Mouse (Mus musculus) forebrain, embryonic 11.5 days (tissue): ENCODE measurements around the gene Gramd4. TPM values are rescaled to one million over a fixed set of nuclear protein-coding genes. Genes with fewer than 3 reads are reported as not detected.

Experiments
- ATAC-seq: fragments of 200-750 bp; cut with Nextera tagmentation; replicated peaks from 2 replicates; pipeline ENCODE4 v1.8.0; 2017; ENCODE audit warnings: moderate TSS enrichment; ENCODE audit not compliant: low FRiP score
- DNase-seq: peaks from one replicate; pipeline ENCODE4 v3.0.0-alpha.2; 2017; ENCODE audit warnings: low spot score
- H3K27ac ChIP-seq: fragments of 300-500 bp; sonication (generic); 2 replicates; pipeline ENCODE4 v1.5.1; 2014; ENCODE audit warnings: low read depth, low read length
- H3K27me3 ChIP-seq: fragments of 300-500 bp; sonication (generic); 2 replicates; pipeline ENCODE4 v1.6.1; 2014; ENCODE audit warnings: mild to moderate bottlenecking, low read length, mixed read lengths; ENCODE audit not compliant: control insufficient read depth, insufficient read depth
- H3K36me3 ChIP-seq: fragments of 300-500 bp; sonication (generic); 2 replicates; pipeline ENCODE4 v1.6.1; 2014; ENCODE audit warnings: mild to moderate bottlenecking, low read length, moderate library complexity, mixed read lengths; ENCODE audit not compliant: control insufficient read depth, insufficient read depth
- H3K4me1 ChIP-seq: fragments of 300-500 bp; sonication (generic); replicated peaks from 2 replicates; pipeline ENCODE4 v1.6.1; 2014; ENCODE audit warnings: low read length, mixed read lengths; ENCODE audit not compliant: control insufficient read depth, insufficient read depth
- H3K4me2 ChIP-seq: fragments of 300-500 bp; sonication (generic); 2 replicates; pipeline ENCODE4 v1.6.1; 2014; ENCODE audit warnings: low read depth, mild to moderate bottlenecking, low read length, moderate library complexity, mixed read lengths; ENCODE audit not compliant: severe bottlenecking
- H3K4me3 ChIP-seq: fragments of 300-500 bp; sonication (generic); 2 replicates; pipeline ENCODE4 v1.5.1; 2014; ENCODE audit warnings: low read depth, low read length
- H3K9ac ChIP-seq: fragments of 300-500 bp; sonication (generic); 2 replicates; pipeline ENCODE4 v1.6.1; 2014; ENCODE audit warnings: low read length
- H3K9me3 ChIP-seq: fragments of 300-500 bp; sonication (generic); 2 replicates; pipeline ENCODE4 v1.6.1; 2016; ENCODE audit warnings: low read length, mixed read lengths; ENCODE audit not compliant: control insufficient read depth
- WGBS: fragments of 180-500 bp; shearing (Covaris S2); extraction: QIAGEN DNeasy Blood & Tissue Kit; methylation state at CpG from one replicate; pipeline ENCODE4 v1.1.7; 2014; 5-methylcytosine and 5-hydroxymethylcytosine counted together
- polyA plus RNA-seq: library from polyadenylated mRNA; unstranded; fragments of >200 nt; fragmentation: Nextera tagmentation; extraction: Ambion mirVana; gene quantifications from 2 replicates; pipeline ENCODE4 v1.2.1, GENCODE M21; 2014

The Gramd4 gene
- polyA plus RNA-seq, 1 experiment from 2014 or later: 15.5 TPM

GRCm38 (mm10) chr15:86078481-86079216 is 21.2 kb downstream of the Gramd4 start:
- no peak overlapping the region for H3K4me2 ChIP-seq
- no peaks in the 10 kb centered on the region for H3K9me3 ChIP-seq
- H3K36me3 ChIP-seq: no peaks in the 10 kb centered on the region
- no peaks in the 10 kb centered on the region for H3K27me3 ChIP-seq
- no peak for DNase-seq
- no peak for ATAC-seq
- no peaks in the 10 kb centered on the region for H3K4me1 ChIP-seq
- H3K4me3 ChIP-seq: no peak overlapping the region
- no peak overlapping the region for H3K27ac ChIP-seq
- no peak overlapping the region for H3K9ac ChIP-seq
- WGBS: 84% methylated on average over 18 of the region's 18 CpGs

- H3K27me3 ChIP-seq: no peaks in the 10 kb centered on the region
- no peak overlapping the region for H3K27ac ChIP-seq
- no peaks in the 10 kb centered on the region for H3K9me3 ChIP-seq
- 81% methylated on average over 5 of the region's 5 CpGs for WGBS
- DNase-seq (no peak), ATAC-seq (no peak)
- peaks cover 3% of the 10 kb centered on the region; the same call in 1 of the 2 replicates for H3K4me1 ChIP-seq
- no peak overlapping the region for H3K4me2 ChIP-seq
- H3K36me3 ChIP-seq: no peaks in the 10 kb centered on the region
- no peak overlapping the region for H3K9ac ChIP-seq
- H3K4me3 ChIP-seq: no peak overlapping the region
These were observed 22.0 kb downstream of the Gramd4 start for GRCm38 (mm10) chr15:86079467-86079866.

- no peak overlapping the region for H3K4me2 ChIP-seq
- H3K36me3 ChIP-seq: no peaks in the 10 kb centered on the region
- peaks cover 5% of the 10 kb centered on the region; the same call in 1 of the 2 replicates for H3K4me1 ChIP-seq
- H3K9ac ChIP-seq: no peak overlapping the region
- DNase-seq: no peak
- H3K4me3 ChIP-seq: no peak overlapping the region
- no peak overlapping the region for H3K27ac ChIP-seq
- H3K9me3 ChIP-seq: no peaks in the 10 kb centered on the region
- ATAC-seq: no peak
- H3K27me3 ChIP-seq: no peaks in the 10 kb centered on the region
- WGBS: 68% methylated on average over 4 of the region's 4 CpGs
These were observed 22.4 kb downstream of the Gramd4 start for GRCm38 (mm10) chr15:86079876-86080275.

- no peak overlapping the region for H3K4me2 ChIP-seq
- no peaks in the 10 kb centered on the region for H3K9me3 ChIP-seq
- H3K9ac ChIP-seq: no peak overlapping the region
- H3K36me3 ChIP-seq: no peaks in the 10 kb centered on the region
- H3K4me1 ChIP-seq: peaks cover 10% of the 10 kb centered on the region; the same call in 1 of the 2 replicates
- ATAC-seq (no peak), DNase-seq (no peak)
- WGBS: 88% methylated on average over 1 of the region's 1 CpGs
- H3K27ac ChIP-seq: no peak overlapping the region
- no peak overlapping the region for H3K4me3 ChIP-seq
- no peaks in the 10 kb centered on the region for H3K27me3 ChIP-seq
These were observed 22.9 kb downstream of the Gramd4 start for GRCm38 (mm10) chr15:86080408-86080807.

GRCm38 (mm10) chr15:86081654-86082053 is 24.2 kb downstream of the Gramd4 start:
- Histone ChIP-seq H3K9ac (no peak overlapping the region), H3K36me3 (no peaks in the 10 kb centered on the region), H3K27me3 (no peaks in the 10 kb centered on the region), H3K4me2 (no peak overlapping the region), H3K9me3 (no peaks in the 10 kb centered on the region), H3K4me1 (peaks cover 21% of the 10 kb centered on the region), H3K27ac (no peak overlapping the region), H3K4me3 (no peak overlapping the region)
- 43% methylated on average over 12 of the region's 12 CpGs for WGBS
- ATAC-seq (no peak), DNase-seq (no peak)

- no peaks in the 10 kb centered on the region for H3K36me3 ChIP-seq
- ATAC-seq (no peak), DNase-seq (no peak)
- no peaks in the 10 kb centered on the region for H3K27me3 ChIP-seq
- H3K4me1 ChIP-seq: peaks cover 30% of the 10 kb centered on the region
- no peak overlapping the region for H3K9ac ChIP-seq
- no peak overlapping the region for H3K4me3 ChIP-seq
- H3K27ac ChIP-seq: no peak overlapping the region
- no peaks in the 10 kb centered on the region for H3K9me3 ChIP-seq
- 92% methylated on average over 11 of the region's 11 CpGs for WGBS
- no peak overlapping the region for H3K4me2 ChIP-seq
These were observed 25.1 kb downstream of the Gramd4 start for GRCm38 (mm10) chr15:86082551-86082961.

GRCm38 (mm10) chr15:86083261-86083741 is 25.8 kb downstream of the Gramd4 start:
- 62% methylated on average over 6 of the region's 6 CpGs for WGBS
- no peaks in the 10 kb centered on the region for H3K36me3 ChIP-seq
- H3K9ac ChIP-seq: no peak overlapping the region
- peaks cover 36% of the 10 kb centered on the region for H3K4me1 ChIP-seq
- DNase-seq (no peak), ATAC-seq (no peak)
- H3K9me3 ChIP-seq: no peaks in the 10 kb centered on the region
- H3K27ac ChIP-seq: no peak overlapping the region
- H3K27me3 ChIP-seq: no peaks in the 10 kb centered on the region
- H3K4me2 ChIP-seq: no peak overlapping the region
- H3K4me3 ChIP-seq: no peak overlapping the region

- H3K27me3 ChIP-seq: no peaks in the 10 kb centered on the region
- 0 out of 2 replicates have a peak overlapping the region, but pooled peaks have one; percentile 21 for H3K4me2 ChIP-seq
- H3K36me3 ChIP-seq: no peaks in the 10 kb centered on the region
- peak overlapping the region; percentile 44 for H3K9ac ChIP-seq
- peak; percentile 19; the same call in 1 of the 2 replicates for ATAC-seq
- no peak overlapping the region for H3K4me3 ChIP-seq
- peak overlapping the region; percentile 83 for H3K27ac ChIP-seq
- WGBS: 35% methylated on average over 17 of the region's 17 CpGs
- peaks cover 38% of the 10 kb centered on the region for H3K4me1 ChIP-seq
- no peaks in the 10 kb centered on the region for H3K9me3 ChIP-seq
- peak; percentile 66 for DNase-seq
These were observed 28.1 kb downstream of the Gramd4 start for GRCm38 (mm10) chr15:86085301-86086225.
